Mouse (Mus musculus): Measurements from ENCODE around the gene Dis3l. TPM values are rescaled to one million over a fixed set of nuclear protein-coding genes. Genes with fewer than 3 reads are reported as not detected.
"Not testable (repeated sequence)": the region's sequence is repeated elsewhere in the genome, so short reads cannot be mapped to it uniquely, and the experiment has no call there.

Dis3l gene
- polyA plus RNA-seq, 1 experiment from 2014 or later: 23.0 TPM

DNA sequence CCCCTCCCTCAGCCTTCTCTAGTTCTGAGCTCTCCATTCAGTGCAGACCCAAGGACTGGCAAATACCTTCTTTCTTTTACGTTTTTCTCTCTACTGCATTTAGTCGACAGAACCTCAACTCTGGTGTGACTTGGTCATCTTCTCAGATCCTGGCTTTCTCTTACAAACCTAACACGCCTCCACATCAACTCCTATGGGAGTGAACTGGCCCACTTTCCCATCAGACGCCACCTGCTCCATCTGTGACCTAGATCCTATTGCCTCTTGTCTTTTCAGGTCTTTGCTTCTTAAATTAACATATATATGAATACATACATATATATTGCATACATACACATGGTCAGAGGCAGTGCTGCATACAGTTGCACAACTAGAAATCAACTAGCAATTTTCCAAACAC is 67.3 kb downstream of the Dis3l start:
- Histone ChIP-seq H3K9ac (0 out of 2 replicates have a peak overlapping the region, but pooled peaks have one; percentile 13), H3K4me1 (no peaks in the 10 kb centered on the region), H3K36me3 (no peaks in the 10 kb centered on the region), H3K9me3 (no peaks in the 10 kb centered on the region), H3K4me2 (replicated peaks) (no peak overlapping the region), H3K27me3 (no peaks in the 10 kb centered on the region), H3K27ac (no peak overlapping the region), H3K4me3 (no peak overlapping the region)
- no peak for ATAC-seq (ENCODE audit: low FRiP score, low read depth)
- 58% methylated on average over 4 of the region's 4 CpGs for WGBS

DNA sequence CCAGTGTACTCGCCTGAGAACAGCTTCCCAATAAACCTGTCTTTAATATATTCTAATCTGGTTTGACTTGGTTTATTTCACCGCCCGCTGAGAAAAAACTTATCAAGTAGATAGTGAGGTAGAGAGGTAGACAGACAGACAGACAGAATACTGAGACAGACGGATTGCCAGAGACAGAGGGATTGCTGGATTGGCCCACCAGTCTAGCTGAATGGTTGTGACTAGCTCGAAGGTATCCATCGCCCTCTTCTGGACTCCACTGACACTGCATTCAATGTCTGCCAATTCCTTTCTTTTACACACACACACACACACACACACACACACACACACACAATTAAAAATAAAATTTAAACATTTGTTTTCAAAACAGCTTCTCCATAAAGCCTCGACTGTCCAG is 68.5 kb downstream of the Dis3l start:
- Histone ChIP-seq H3K36me3 (no peaks in the 10 kb centered on the region), H3K4me1 (no peaks in the 10 kb centered on the region), H3K27me3 (no peaks in the 10 kb centered on the region), H3K4me2 (replicated peaks) (no peak overlapping the region), H3K4me3 (no peak overlapping the region), H3K9ac (no peak overlapping the region), H3K27ac (no peak overlapping the region), H3K9me3 (no peaks in the 10 kb centered on the region)
- ATAC-seq (ENCODE audit: low FRiP score, low read depth): no peak
- WGBS: 46% methylated on average over 7 of the region's 7 CpGs

- ATAC-seq (ENCODE audit: low FRiP score, low read depth): no peak
- Histone ChIP-seq H3K27me3 (no peaks in the 10 kb centered on the region), H3K27ac (no peak overlapping the region), H3K9me3 (no peaks in the 10 kb centered on the region), H3K4me1 (no peaks in the 10 kb centered on the region), H3K9ac (no peak overlapping the region), H3K4me2 (replicated peaks) (no peak overlapping the region), H3K4me3 (no peak overlapping the region), H3K36me3 (no peaks in the 10 kb centered on the region)
- 62% methylated on average over 3 of the region's 3 CpGs for WGBS
Observed at GRCm38 (mm10) chr9:64271249-64271648, 69.8 kb downstream of the Dis3l start.

DNA sequence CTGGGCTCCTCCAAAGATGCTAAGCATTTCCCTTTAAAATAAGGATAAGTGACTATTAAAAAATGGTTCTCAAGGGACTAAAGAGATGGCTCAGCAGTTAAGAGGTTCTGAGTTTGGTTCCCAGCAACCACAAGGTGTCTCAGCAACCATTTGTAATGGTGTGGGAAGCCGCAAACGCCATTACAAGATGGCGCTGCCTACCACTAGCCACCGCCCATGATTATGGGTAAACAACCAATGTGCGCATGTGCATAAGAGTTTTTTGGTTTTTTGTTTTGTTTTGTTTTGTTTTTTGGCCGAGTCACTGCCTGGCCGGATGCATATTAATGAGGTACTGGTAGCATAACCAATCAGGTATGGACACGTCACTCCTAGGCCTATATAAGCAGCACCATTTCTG is 72.3 kb downstream of the Dis3l start:
- H3K4me1 ChIP-seq; H3K9me3 ChIP-seq; H3K9ac ChIP-seq; H3K4me3 ChIP-seq; H3K36me3 ChIP-seq; H3K27ac ChIP-seq; H3K27me3 ChIP-seq; ATAC-seq (ENCODE audit: low FRiP score, low read depth); H3K4me2 ChIP-seq (replicated peaks): not testable (repeated sequence)
- WGBS: 95% methylated on average over 8 of the region's 8 CpGs

GRCm38 (mm10) chr9:64268196-64268595 is 72.9 kb downstream of the Dis3l start:
- 84% methylated on average over 10 of the region's 10 CpGs for WGBS
- no peak for ATAC-seq (ENCODE audit: low FRiP score, low read depth)
- H3K27me3 ChIP-seq: no peaks in the 10 kb centered on the region

DNA sequence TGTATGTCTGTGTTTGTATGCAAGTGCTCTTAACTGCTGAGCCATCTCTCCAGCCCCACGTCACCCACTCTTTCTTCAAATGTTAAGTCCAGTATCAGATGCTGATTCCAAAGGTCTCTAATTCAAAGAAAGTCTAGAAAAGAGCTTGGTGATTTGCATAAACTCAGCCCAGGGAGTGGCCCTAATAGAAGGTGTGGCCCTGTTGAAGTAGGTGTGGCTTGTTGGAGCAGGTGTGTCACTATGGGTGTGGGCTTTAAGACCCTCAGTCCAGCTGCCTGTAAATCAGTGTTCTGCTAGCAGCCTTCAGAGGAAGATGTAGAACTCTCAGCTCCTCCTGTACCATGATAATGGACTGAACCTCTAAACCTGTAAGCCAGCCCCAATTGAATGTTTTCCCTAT is 73.9 kb downstream of the Dis3l start:
- H3K27ac ChIP-seq: no peak overlapping the region
- no peaks in the 10 kb centered on the region for H3K4me1 ChIP-seq
- no peaks in the 10 kb centered on the region for H3K36me3 ChIP-seq
- no peaks in the 10 kb centered on the region for H3K9me3 ChIP-seq
- no peak overlapping the region for H3K4me2 ChIP-seq (replicated peaks)
- no peaks in the 10 kb centered on the region for H3K27me3 ChIP-seq
- 92% methylated on average over 1 of the region's 1 CpGs for WGBS
- H3K4me3 ChIP-seq: no peak overlapping the region
- H3K9ac ChIP-seq: no peak overlapping the region
- no peak for ATAC-seq (ENCODE audit: low FRiP score, low read depth)

More at GRCm38 (mm10) chr9:64268196-64268595, 72.9 kb downstream of the Dis3l start:
- no peaks in the 10 kb centered on the region for H3K9me3 ChIP-seq
- H3K4me3 ChIP-seq: no peak overlapping the region
- no peak overlapping the region for H3K27ac ChIP-seq
- H3K4me1 ChIP-seq: no peaks in the 10 kb centered on the region
- no peak overlapping the region for H3K9ac ChIP-seq
- H3K36me3 ChIP-seq: no peaks in the 10 kb centered on the region
- H3K4me2 ChIP-seq (replicated peaks): no peak overlapping the region

DNA sequence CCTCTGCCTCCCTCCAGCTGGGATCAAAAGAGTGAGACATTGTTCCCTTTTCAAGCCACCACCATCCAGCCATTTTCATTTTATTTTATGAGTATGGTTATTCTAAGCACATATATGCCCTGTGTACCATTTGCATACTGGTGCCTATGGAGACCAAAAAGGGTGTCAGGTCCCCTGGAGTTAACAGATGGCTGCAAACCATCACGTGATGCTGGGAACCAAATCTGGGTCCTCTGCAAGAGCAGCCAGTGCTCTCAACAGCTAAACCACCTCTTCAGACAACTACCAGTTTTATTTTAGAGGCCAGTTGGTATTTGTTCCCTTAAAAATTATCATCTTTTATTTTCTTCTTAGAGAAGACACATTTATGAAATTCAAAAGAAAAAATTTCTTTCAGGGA is 76.3 kb downstream of the Dis3l start:
- H3K27me3 ChIP-seq: no peaks in the 10 kb centered on the region
- 48% methylated on average over 1 of the region's 1 CpGs for WGBS

DNA sequence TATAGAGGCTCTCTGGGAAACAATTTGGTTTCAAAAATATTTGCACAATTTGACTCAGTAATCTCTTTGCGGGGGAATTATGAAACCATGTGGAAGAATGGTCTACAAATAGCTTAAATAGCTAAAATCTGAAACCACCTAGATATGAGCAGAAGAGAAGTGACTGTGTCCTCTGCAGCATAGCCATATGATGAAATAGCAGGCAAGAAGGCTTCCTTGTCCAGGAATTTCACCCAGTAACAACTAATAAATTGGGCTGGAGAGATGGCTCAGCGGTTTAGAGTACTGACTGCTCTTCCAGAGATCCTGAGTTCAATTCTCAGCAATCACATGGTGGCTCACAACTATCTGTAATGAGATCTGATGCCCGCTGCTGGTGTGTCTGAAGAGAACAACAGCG is 80.1 kb downstream of the Dis3l start:
- Histone ChIP-seq H3K4me1 (no peaks in the 10 kb centered on the region), H3K27me3 (no peaks in the 10 kb centered on the region), H3K4me2 (replicated peaks) (no peak overlapping the region), H3K4me3 (no peak overlapping the region), H3K9ac (no peak overlapping the region), H3K36me3 (no peaks in the 10 kb centered on the region), H3K27ac (no peak overlapping the region), H3K9me3 (no peaks in the 10 kb centered on the region)
- 85% methylated on average over 4 of the region's 4 CpGs for WGBS
- no peak for ATAC-seq (ENCODE audit: low FRiP score, low read depth)

More for the DNA sequence above, 76.3 kb downstream of the Dis3l start:
- Histone ChIP-seq H3K4me1 (no peaks in the 10 kb centered on the region), H3K27ac (no peak overlapping the region), H3K9me3 (no peaks in the 10 kb centered on the region), H3K9ac (no peak overlapping the region), H3K4me3 (no peak overlapping the region), H3K36me3 (no peaks in the 10 kb centered on the region), H3K4me2 (replicated peaks) (no peak overlapping the region)
- no peak for ATAC-seq (ENCODE audit: low FRiP score, low read depth)

- Histone ChIP-seq H3K4me3 (no peak overlapping the region), H3K9me3 (no peaks in the 10 kb centered on the region), H3K27me3 (no peaks in the 10 kb centered on the region), H3K4me1 (no peaks in the 10 kb centered on the region), H3K9ac (no peak overlapping the region), H3K27ac (no peak overlapping the region), H3K36me3 (no peaks in the 10 kb centered on the region), H3K4me2 (replicated peaks) (no peak overlapping the region)
- 89% methylated on average over 5 of the region's 5 CpGs for whole genome bisulfite sequencing
- ATAC-seq (ENCODE audit: low FRiP score, low read depth): no peak
Observed at GRCm38 (mm10) chr9:64259906-64260305, 81.2 kb downstream of the Dis3l start.

Other genes starting within 250 kb of the Dis3l start
- not detected in 2 replicates for gene Lctl, start 224.1 kb downstream of the Dis3l start, polyA plus RNA-seq (2015; fragmentation: Nextera tagmentation; extraction: Ambion mirVana)
- 19.3 and 23.7 TPM in 2 replicates for gene Zwilch, start 168.2 kb downstream of the Dis3l start, polyA plus RNA-seq (2015; fragmentation: Nextera tagmentation; extraction: Ambion mirVana)
- gene Rpl4, start 167.9 kb downstream of the Dis3l start, polyA plus RNA-seq (2015; fragmentation: Nextera tagmentation; extraction: Ambion mirVana): 1,136 and 1,154 TPM in 2 replicates
- 30.4 and 30.5 TPM in 2 replicates for gene Snapc5, start 162.0 kb downstream of the Dis3l start, polyA plus RNA-seq (2015; fragmentation: Nextera tagmentation; extraction: Ambion mirVana)
- 3.0 and 3.2 TPM in 2 replicates for gene Uchl4, start 106.1 kb downstream of the Dis3l start, polyA plus RNA-seq (2015; fragmentation: Nextera tagmentation; extraction: Ambion mirVana)
- gene Map2k1, start 87.7 kb downstream of the Dis3l start, polyA plus RNA-seq (2015; fragmentation: Nextera tagmentation; extraction: Ambion mirVana): 79.0 and 80.1 TPM in 2 replicates
- 218 and 225 TPM in 2 replicates for gene Tipin, start 59.7 kb downstream of the Dis3l start, polyA plus RNA-seq (2015; fragmentation: Nextera tagmentation; extraction: Ambion mirVana)
- 1.2 TPM in 2 replicates for gene Megf11, start 44.3 kb upstream of the Dis3l start, polyA plus RNA-seq (2015; fragmentation: Nextera tagmentation; extraction: Ambion mirVana)

Measured in limb, embryonic 13.5 days (tissue).